Mouse (Mus musculus) cerebellum, adult (tissue): ENCODE results near the gene Spo11.

Experiments used
- ATAC-seq: cut with Nextera tagmentation; 2 replicates; pipeline ENCODE4 v1.9.2; 2017; ENCODE audit warnings: mild to moderate bottlenecking, moderate library complexity, mixed read lengths; ENCODE audit not compliant: insufficient number of reproducible peaks, low FRiP score, low TSS enrichment

Spo11 gene

DNA sequence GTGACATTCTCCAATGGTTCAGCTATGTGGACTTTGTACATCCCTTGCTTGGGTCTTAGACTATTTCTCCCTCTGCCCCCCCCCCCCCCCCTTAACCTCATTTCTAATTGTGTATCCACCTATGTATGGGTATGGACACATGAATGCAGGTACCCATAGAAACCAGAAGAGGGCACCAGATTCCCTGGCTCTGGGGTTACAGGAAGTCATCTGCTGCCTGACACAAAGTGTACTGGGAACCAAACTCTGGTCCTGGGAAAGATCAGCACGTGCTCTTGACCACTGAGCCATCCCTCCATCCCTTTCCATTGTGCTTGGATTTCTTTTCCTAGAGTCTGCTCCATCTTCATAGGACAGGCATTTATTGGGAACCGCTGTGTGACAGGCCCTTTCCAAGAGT lies 25.5 kb upstream of the Spo11 start:
- no peak for ATAC-seq

DNA sequence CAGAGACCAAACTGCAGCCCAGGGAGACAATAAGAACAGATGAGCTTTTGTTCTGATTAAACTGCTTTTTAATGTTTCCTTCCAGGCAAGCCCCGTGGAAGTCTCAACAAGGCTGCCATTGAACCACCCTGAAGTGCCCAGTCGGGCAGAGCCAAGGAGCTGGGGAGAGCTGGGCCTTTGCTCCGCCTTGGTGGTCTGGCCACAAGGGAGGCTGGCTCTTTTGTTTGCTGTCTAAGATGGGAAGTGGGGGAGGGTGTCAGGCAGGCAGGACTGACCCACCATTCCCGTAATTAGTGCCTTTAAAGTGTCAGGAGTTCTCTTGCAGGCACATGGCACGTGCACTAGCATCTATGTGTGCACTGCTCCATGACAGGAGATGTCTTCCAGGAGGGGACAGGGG lies 18.9 kb upstream of the Spo11 start:
- ATAC-seq = no peak

- ATAC-seq = no peak
These were observed 18.3 kb upstream of the Spo11 start for GRCm38 (mm10) chr2:172959006-172959768.

GRCm38 (mm10) chr2:172960350-172960749 lies 17.1 kb upstream of the Spo11 start:
- no peak for ATAC-seq

DNA sequence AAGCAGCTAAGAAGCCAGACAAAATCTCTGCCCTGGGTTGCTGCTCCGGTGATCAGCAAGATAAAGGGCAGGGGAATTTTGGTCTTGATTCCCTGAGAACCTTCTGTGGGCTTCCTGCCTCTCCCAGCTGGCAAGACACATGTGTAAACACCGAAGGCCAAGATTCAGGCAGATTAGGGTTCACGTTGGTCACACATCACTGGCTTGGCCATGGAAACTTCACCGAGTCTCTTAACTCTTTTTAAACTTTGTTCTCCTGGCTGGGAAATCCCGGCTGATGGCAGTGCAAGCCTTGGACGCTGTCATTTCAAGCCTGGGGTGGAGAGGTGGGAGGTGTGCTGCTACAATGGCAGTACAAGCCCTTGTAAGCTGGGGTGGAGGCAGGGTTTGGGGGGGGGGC lies 16.3 kb upstream of the Spo11 start:
- ATAC-seq = no peak

DNA sequence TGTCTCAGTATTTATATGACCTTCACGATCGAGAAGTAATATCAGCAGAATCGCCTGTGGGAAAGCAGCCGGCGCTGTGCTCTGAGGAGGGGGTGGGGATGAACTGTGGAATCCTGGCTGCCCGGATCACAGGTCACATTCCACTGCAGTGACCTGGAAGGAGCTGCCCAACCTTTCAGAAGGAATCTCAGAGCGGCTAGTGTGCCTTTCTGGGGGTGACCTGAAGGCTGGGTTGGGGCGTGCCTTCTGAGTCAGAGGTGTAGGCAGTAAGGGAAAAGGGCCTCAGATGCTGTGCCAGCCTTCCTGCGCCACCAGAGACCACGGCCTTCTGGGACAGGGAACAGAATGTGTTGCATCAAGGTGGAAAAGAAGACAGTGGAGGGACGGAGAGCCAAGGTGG lies 12.3 kb upstream of the Spo11 start:
- ATAC-seq = no peak

DNA sequence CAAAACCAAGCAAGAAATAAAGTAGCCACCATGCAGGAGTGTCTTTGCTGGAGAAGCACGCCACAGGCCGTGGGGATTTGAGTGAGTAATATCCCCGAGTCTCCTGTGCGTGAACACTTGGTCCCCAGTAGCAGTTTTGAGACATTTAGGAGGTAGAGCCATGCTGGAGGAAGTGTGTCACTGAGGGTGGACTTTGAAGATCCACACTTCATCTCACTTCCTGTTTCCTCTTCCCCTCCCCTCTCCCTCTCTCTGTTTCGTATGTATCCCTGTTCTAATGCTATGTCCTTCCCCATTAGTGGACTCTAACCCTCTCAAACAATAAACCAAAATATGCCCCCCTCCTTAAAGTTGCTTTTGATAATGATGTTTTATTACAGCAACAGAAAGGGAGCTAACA lies 11.0 kb upstream of the Spo11 start:
- ATAC-seq = no peak

DNA sequence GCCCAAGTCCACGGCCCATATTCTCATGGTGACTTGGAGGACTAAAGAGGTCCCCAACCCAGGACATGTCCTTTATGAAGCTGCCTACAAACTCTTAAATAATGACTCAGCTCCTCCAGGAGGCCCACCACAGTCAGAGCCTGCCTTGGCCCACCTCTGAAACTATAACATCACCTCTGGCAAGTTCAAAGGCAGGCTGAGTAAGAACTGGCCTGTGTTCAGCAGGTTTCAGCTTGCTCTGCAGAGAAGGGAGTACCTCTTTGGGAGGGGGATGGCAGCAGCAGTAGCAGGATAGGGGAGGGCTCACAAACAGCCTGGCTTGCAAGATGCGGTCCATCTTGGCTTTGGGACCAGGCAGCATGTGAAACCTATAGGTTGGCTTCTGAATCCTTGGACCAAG lies 5.6 kb upstream of the Spo11 start:
- no peak for ATAC-seq

GRCm38 (mm10) chr2:172973806-172974565 lies 3.5 kb upstream of the Spo11 start:
- no peak for ATAC-seq

DNA sequence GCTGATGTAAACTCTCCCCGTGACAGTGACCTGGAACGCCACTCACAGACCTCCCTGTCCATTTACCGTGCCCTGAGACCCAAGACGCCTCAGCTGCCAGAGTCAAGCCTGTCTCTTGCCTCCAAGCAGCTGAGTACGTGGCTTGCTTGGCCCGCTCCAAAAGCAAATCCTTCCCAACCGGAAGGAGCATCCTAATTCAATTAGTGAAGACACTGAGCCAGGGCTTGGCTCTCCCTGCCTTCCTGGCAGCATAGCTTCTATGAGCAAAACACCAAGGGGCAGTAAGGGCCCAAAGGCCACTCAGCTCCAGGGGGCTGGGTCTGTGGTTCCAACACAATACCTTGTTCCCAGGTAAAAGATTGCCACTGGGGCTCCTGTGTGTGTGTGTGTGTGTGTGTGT lies 2.8 kb upstream of the Spo11 start:
- no peak for ATAC-seq

GRCm38 (mm10) chr2:172975159-172975558 lies 2.3 kb upstream of the Spo11 start:
- no peak for ATAC-seq

GRCm38 (mm10) chr2:172976661-172977238 lies 750 bp upstream of the Spo11 start:
- ATAC-seq = no peak

DNA sequence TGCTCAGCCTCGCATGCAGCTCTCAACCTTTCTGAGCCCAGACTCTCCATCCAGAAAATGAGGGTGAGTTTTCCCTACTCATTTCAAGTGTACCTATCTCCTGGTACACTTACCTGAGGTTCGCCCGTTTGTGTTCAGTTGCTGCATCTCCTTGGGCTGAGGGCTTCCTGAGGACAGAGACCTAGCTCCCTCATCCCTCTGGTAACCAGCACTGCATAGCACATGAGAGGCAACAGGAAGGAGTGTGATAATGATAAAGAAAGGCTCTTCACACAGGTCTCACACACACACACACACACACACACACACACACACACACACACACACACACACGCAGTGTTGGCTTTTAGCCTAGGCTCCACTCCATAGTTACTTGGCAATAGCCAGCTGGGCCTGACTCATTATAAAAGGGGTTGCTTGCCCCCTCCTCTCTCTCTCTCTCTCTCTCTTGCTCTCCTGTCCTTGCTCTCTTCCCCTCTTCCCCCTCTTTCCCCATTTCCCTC lies 682 bp downstream of the Spo11 start:
- ATAC-seq = no peak

GRCm38 (mm10) chr2:172979666-172980345 lies 2.3 kb downstream of the Spo11 start:
- no peak for ATAC-seq

DNA sequence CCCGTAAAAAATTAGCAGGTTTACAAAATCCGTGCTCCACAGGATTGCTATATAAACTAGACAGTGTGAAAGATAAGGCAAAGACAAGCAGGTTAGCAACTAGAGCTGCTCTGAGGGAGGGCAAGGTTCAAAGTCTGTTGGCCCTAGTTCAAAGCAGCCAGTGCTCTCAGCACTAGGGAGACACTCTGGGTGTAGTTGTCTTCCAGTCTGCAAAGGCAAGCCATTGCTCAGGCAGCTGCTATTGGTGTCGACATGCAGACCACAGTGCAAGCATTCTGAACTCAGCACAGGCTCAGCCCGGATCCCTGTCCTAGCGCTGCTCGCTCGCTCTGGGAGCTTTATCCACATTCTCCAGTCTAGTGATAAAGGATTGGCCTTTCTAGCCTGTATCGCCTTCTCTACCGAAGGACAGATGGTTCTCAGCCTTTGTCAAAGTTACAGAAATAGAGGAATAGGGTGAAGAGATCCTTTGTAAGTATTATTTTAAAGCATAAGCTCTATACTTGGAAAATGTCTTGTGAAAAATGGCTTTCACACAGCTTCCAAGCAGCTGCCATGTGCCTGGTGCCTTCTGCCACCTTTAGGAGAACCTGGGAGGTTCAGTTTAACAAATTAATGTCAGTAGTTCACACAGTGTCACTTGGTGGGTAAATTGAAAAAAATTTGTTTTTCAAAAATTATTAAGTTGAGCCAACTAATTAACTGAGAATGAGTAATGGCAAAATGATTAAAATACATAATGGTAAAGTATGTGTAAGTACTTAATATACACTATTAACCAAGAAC lies 5.5 kb downstream of the Spo11 start:
- no peak for ATAC-seq

- no peak for ATAC-seq
These were observed 12.7 kb downstream of the Spo11 start for GRCm38 (mm10) chr2:172990161-172990560.

DNA sequence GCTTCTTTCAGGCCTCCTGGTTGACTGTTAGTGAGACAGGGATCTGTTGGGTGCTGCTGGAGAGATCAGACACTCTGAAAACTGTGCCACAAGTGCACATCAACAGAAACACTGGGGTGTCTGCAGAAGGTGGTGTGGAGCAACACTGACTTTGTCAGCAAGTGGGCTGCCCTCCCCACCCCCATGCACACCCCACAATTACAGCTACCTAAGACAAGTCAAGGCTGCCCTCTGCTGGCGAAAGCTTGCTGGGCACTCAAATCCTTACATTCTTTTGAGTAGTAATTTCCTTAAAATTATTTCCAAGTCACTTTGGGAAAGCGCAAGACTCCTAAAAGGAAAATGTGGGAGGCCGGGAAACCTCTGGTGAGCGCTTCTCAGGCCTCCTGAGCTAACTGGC lies 18.7 kb downstream of the Spo11 start:
- no peak for ATAC-seq

DNA sequence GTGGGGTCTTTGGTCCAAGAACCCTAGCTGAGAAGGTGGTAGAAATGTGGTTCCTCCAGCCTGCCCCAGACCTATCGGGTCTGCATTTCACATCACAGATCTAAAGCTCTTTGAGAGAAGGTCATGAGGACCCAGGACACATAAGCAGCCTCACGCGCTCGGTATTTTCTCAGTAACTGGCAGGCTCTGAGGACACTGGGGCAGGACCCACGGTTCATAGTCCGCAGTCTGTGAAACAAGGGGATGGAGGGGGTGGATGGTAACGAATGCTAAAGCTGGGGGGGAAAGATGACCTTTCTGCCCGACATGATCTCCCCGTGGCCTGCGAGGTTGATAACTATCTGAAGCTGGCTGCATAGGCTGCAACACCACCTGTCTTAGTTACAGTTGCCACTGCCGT lies 20.2 kb downstream of the Spo11 start:
- ATAC-seq = no peak

DNA sequence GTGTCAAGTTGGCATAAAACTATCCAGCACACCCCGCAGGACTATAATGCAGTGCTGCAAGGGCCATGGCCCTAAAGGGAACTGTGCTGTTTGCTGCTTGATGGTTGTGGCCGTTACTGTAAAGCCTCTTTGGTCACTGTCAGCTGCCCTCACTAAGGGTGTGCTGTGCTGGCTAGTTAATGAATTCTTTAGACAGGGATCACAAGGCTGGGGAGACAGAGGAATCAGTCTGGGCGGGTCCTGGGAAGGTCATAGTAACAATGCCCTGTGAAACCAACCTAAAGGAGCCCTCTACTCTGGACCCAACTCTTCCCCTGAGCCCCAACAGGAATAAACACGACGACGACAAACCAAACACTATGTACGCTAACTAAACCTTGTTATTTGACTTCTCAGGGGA lies 21.0 kb downstream of the Spo11 start:
- ATAC-seq = no peak

GRCm38 (mm10) chr2:172999630-173000284 lies 22.3 kb downstream of the Spo11 start, which contains the start of gene Rae1:
Gene Rae1 (plus strand): TSS chr2:173000117.
- ATAC-seq = peak; percentile 93
